8 mouse cellular contexts compared by ENCODE assay signal in genomic region chr1:127677131-127677631, GRCm38 (mm10). TPM values are rescaled to one million over a fixed set of nuclear protein-coding genes. Genes with fewer than 3 reads are reported as not detected.
A peak's percentile ranks its signal among the peaks of the same experiment; 100 is the strongest.
DNase-seq lines count a peak whose midpoint lies in the region; ATAC-seq lines count a peak whose summit lies in the region.

No protein-coding gene starts in this region.

- H3K4me3 ChIP-seq in megakaryocyte, embryonic 14.5 days (replicated peaks): peak overlapping the region; percentile 98
- H3K4me3 ChIP-seq in forebrain, embryonic 15.5 days: peak overlapping the region; percentile 52
- H3K4me3 ChIP-seq in midbrain, embryonic 12.5 days: peak overlapping the region; percentile 68

- peaks cover 62% of the 10 kb centered on the region for H3K4me1 ChIP-seq in megakaryocyte, embryonic 14.5 days
- H3K4me1 ChIP-seq in forebrain, embryonic 15.5 days: peaks cover 28% of the 10 kb centered on the region
- H3K4me1 ChIP-seq in midbrain, embryonic 12.5 days: peaks cover 28% of the 10 kb centered on the region; the same call in 1 of the 2 replicates

- no peak for ATAC-seq in megakaryocyte, adult 5-6 weeks (ENCODE audit: poor library complexity, severe bottlenecking)
- ATAC-seq in forebrain, embryonic 15.5 days (replicated peaks): peak; percentile 57
- peak; percentile 55 for ATAC-seq in midbrain, embryonic 12.5 days (ENCODE audit: low FRiP score, low read depth)

- H3K9ac ChIP-seq in forebrain, embryonic 15.5 days (replicated peaks): peak overlapping the region; percentile 50
- H3K9ac ChIP-seq in midbrain, embryonic 12.5 days (replicated peaks): peak overlapping the region; percentile 78

- H3K36me3 ChIP-seq in megakaryocyte, embryonic 14.5 days (replicated peaks; ENCODE audit: low read length): peaks cover 23% of the 10 kb centered on the region
- H3K36me3 ChIP-seq in forebrain, embryonic 15.5 days: no peaks in the 10 kb centered on the region
- no peaks in the 10 kb centered on the region for H3K36me3 ChIP-seq in midbrain, embryonic 12.5 days

- under 1% methylated on average over 44 of the region's 44 CpGs for WGBS in forebrain, embryonic 15.5 days
- WGBS in midbrain, embryonic 12.5 days: under 1% methylated on average over 44 of the region's 44 CpGs

- peaks cover 4% of the 10 kb centered on the region; the same call in 1 of the 2 replicates for H3K9me3 ChIP-seq in megakaryocyte, embryonic 14.5 days
- H3K9me3 ChIP-seq in forebrain, embryonic 15.5 days: no peaks in the 10 kb centered on the region
- H3K9me3 ChIP-seq in midbrain, embryonic 12.5 days: no peaks in the 10 kb centered on the region

- H3K27me3 ChIP-seq in megakaryocyte, embryonic 14.5 days (replicated peaks): peaks cover 18% of the 10 kb centered on the region
- H3K27me3 ChIP-seq in forebrain, embryonic 15.5 days: peaks cover 18% of the 10 kb centered on the region; the same call in 1 of the 2 replicates
- peaks cover 65% of the 10 kb centered on the region for H3K27me3 ChIP-seq in midbrain, embryonic 12.5 days

- H3K27ac ChIP-seq in forebrain, embryonic 15.5 days (replicated peaks): peak overlapping the region; percentile 23; the same call in 1 of the 2 replicates
- peak overlapping the region; percentile 83 for H3K27ac ChIP-seq in midbrain, embryonic 12.5 days (replicated peaks)

- H3K4me2 ChIP-seq in forebrain, embryonic 15.5 days (replicated peaks): peak overlapping the region; percentile 94
- peak overlapping the region; percentile 93 for H3K4me2 ChIP-seq in midbrain, embryonic 12.5 days (replicated peaks)

- peak; percentile 69 for DNase-seq in cerebellum, adult 11-12 months
- DNase-seq in kidney, postnatal 4 days: peak; percentile 26 to 51
- peak; percentile 6 for DNase-seq in testis, postnatal 14 days (ENCODE audit: low spot score)
- DNase-seq in layer of hippocampus, adult 11-12 months (ENCODE audit: low spot score): no peak

RNA-seq across cellular contexts. Expression of gene Tmem163, which starts 2.2 kb away (rescaled TPM):
- polyA plus RNA-seq in megakaryocyte, embryonic 14.5 days (2012; ENCODE audit: insufficient read depth, low replicate concordance): 41.1 and 61.1 TPM in 2 replicates
- total RNA-seq in megakaryocyte, adult 5-6 weeks (2015): 0.16 TPM in 1 of 2 replicates, not detected in the other
- 0.12 and 0.73 TPM in 2 replicates for total RNA-seq in megakaryocyte, adult 5-6 weeks (2017)
- polyA plus RNA-seq in forebrain, embryonic 15.5 days (2015; fragmentation: Nextera tagmentation; extraction: Ambion mirVana): 17.3 and 18.8 TPM in 2 replicates
- polyA plus RNA-seq in midbrain, embryonic 12.5 days (2016; fragmentation: Nextera tagmentation; extraction: Ambion mirVana): 55.1 and 55.2 TPM in 2 replicates

RNA-seq across cellular contexts. Expression of gene Acmsd, which starts 52.0 kb away (rescaled TPM):
- not detected in 2 replicates for polyA plus RNA-seq in megakaryocyte, embryonic 14.5 days (2012; ENCODE audit: insufficient read depth, low replicate concordance)
- total RNA-seq in megakaryocyte, adult 5-6 weeks (2015): 0.07 TPM in 1 of 2 replicates, not detected in the other
- 0.37 TPM in 1 of 2 replicates, not detected in the other for total RNA-seq in megakaryocyte, adult 5-6 weeks (2017)
- 0.09 TPM in 1 of 2 replicates, not detected in the other for polyA plus RNA-seq in forebrain, embryonic 15.5 days (2015; fragmentation: Nextera tagmentation; extraction: Ambion mirVana)
- polyA plus RNA-seq in midbrain, embryonic 12.5 days (2016; fragmentation: Nextera tagmentation; extraction: Ambion mirVana): 0.25 and 0.36 TPM in 2 replicates
